Mouse (Mus musculus): Measurements from ENCODE around the gene Vmn1r4. TPM values are rescaled to one million over a fixed set of nuclear protein-coding genes. Genes with fewer than 3 reads are reported as not detected.

Gene Vmn1r4
- polyA plus RNA-seq, 1 experiment from 2014 or later: 0.12 TPM

DNA sequence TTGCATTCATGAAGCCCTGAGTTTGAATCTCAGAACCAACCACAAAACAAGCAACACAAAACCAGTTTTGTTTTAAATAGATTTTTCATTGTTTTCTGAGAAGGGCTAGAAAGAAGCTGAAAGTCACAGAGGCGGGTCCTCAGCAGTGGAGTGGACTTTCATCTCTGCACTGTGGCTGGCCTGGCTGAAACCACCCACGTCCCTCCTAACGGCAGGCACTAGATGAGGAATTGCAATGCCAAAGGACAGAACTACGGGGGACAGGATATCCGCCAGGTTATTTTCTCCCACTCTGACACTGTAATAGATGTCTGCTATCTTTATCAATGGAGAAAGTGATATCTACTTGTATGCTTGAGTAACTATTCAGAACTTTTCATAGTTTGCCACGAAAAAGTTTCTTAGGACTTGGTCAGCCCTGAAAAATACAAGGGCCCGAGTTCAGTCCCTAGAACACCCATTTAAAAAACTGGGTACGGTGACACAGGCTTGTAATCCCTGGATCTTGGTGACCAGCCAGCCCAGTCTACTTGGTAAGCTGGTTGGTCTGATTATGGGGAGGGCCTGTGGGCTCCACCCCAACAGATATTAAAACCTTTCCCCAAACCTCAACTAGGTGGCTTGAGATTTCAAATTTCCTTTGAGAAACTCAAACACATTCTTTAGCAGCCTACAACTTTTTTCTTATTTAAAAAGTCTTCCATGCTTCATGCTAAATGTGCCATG, 17.5 kb upstream of the Vmn1r4 start:
- no peaks in the 10 kb centered on the region for H3K36me3 ChIP-seq (ENCODE audit: insufficient read depth)
- 77% methylated on average over 8 of the region's 8 CpGs for WGBS
- peaks cover 6% of the 10 kb centered on the region for H3K4me1 ChIP-seq (ENCODE audit: insufficient read depth)
- H3K9ac ChIP-seq: no peak overlapping the region
- no peak overlapping the region for H3K4me3 ChIP-seq (ENCODE audit: low read depth, low read length)
- ATAC-seq (ENCODE audit: insufficient read depth): no peak
- TF ChIP-seq CTCF (IDR thresholded peaks at IDR 0.05; ENCODE audit: low read depth): no peak
- DNase-seq: no peak
- no peak overlapping the region for H3K4me2 ChIP-seq
- H3K27me3 ChIP-seq (ENCODE audit: insufficient read depth, low read length): no peaks in the 10 kb centered on the region
- no peaks in the 10 kb centered on the region for H3K9me3 ChIP-seq (ENCODE audit: low read depth, low read length)
- H3K27ac ChIP-seq (ENCODE audit: low read depth): no peak overlapping the region

DNA sequence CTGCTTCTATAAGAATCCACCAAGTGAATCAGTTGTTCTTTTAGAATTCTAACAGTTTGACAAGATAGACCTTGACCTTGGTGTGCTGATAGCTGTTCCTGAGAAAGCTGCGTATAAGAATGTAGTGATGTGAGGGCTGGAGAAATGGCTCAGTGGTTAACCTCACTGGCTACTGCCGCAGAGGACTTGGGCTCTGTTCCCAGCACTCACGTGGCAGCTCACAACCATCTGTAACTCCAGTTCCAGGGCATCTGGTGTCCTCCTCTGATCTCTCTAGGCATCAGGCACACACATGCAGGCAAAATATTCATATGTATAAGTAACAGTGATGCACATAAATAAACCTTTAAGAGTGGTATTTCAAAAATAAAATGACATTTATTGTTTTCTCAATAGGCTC, 15.8 kb upstream of the Vmn1r4 start:
- Histone ChIP-seq H3K9ac (no peak overlapping the region), H3K4me1 (ENCODE audit: insufficient read depth) (peaks cover 4% of the 10 kb centered on the region; the same call in 1 of the 2 replicates), H3K9me3 (ENCODE audit: low read depth, low read length) (no peaks in the 10 kb centered on the region), H3K36me3 (ENCODE audit: insufficient read depth) (no peaks in the 10 kb centered on the region), H3K27me3 (ENCODE audit: insufficient read depth, low read length) (no peaks in the 10 kb centered on the region), H3K4me2 (no peak overlapping the region), H3K4me3 (ENCODE audit: low read depth, low read length) (no peak overlapping the region), H3K27ac (ENCODE audit: low read depth) (no peak overlapping the region)
- no peak for TF ChIP-seq CTCF (IDR thresholded peaks at IDR 0.05; ENCODE audit: low read depth)
- DNase-seq: no peak
- no peak for ATAC-seq (ENCODE audit: insufficient read depth)
- 87% methylated on average over 3 of the region's 3 CpGs for WGBS

DNA sequence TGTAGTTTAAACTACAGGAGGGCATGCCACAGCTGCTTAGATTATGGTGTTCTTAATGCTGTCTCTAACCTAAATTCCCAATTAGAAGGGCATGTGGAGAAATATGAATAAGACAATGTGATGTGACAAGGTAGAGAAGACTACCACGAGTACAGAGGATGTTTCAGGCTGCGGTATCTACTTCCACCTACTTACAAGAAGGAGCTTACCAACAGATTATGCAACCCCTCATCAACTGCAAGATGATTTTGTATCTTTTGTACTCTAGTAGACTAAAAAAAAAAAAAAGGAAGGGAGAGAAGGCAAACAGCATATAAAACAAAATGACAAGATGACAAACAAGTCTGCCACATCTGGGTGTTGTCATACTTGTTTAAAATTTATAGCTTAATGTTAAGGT, 15.4 kb upstream of the Vmn1r4 start:
- 82% methylated on average over 2 of the region's 2 CpGs for WGBS
- Histone ChIP-seq H3K36me3 (ENCODE audit: insufficient read depth) (no peaks in the 10 kb centered on the region), H3K4me2 (no peak overlapping the region), H3K27me3 (ENCODE audit: insufficient read depth, low read length) (no peaks in the 10 kb centered on the region), H3K4me3 (ENCODE audit: low read depth, low read length) (no peak overlapping the region), H3K27ac (ENCODE audit: low read depth) (no peak overlapping the region), H3K9ac (no peak overlapping the region), H3K4me1 (ENCODE audit: insufficient read depth) (peaks cover 4% of the 10 kb centered on the region), H3K9me3 (ENCODE audit: low read depth, low read length) (no peaks in the 10 kb centered on the region)
- TF ChIP-seq CTCF (IDR thresholded peaks at IDR 0.05; ENCODE audit: low read depth): no peak
- ATAC-seq (ENCODE audit: insufficient read depth): no peak
- DNase-seq: no peak

DNA sequence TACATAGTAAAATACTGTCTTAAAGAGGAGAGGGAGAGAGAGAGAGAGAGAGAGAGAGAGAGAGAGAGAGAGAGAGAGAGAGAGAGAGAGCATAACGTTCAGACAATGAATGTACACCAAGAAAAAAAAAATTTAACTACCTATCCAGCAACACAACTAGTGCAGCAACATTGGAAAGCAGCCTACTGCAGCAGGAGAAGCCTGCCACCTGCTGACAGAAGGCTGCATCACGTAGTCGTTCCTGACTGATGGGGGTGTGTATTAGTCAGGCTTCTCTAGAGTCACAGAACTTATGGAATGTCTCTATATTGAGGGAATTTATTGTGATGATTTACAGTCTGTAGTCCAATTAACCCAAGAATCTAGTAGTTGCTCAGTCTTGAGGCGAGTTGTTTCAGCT, 14.9 kb upstream of the Vmn1r4 start:
- peak; percentile 76 for ATAC-seq (ENCODE audit: insufficient read depth)
- TF ChIP-seq CTCF (IDR thresholded peaks at IDR 0.05; ENCODE audit: low read depth): peak; percentile 80
- Histone ChIP-seq H3K9me3 (ENCODE audit: low read depth, low read length) (no peaks in the 10 kb centered on the region), H3K4me3 (ENCODE audit: low read depth, low read length) (no peak overlapping the region), H3K4me2 (no peak overlapping the region), H3K36me3 (ENCODE audit: insufficient read depth) (no peaks in the 10 kb centered on the region), H3K27me3 (ENCODE audit: insufficient read depth, low read length) (no peaks in the 10 kb centered on the region), H3K27ac (ENCODE audit: low read depth) (no peak overlapping the region), H3K9ac (no peak overlapping the region), H3K4me1 (ENCODE audit: insufficient read depth) (peaks cover 7% of the 10 kb centered on the region)
- peak; percentile 81 for DNase-seq
- WGBS: 14% methylated on average over 4 of the region's 4 CpGs

DNA sequence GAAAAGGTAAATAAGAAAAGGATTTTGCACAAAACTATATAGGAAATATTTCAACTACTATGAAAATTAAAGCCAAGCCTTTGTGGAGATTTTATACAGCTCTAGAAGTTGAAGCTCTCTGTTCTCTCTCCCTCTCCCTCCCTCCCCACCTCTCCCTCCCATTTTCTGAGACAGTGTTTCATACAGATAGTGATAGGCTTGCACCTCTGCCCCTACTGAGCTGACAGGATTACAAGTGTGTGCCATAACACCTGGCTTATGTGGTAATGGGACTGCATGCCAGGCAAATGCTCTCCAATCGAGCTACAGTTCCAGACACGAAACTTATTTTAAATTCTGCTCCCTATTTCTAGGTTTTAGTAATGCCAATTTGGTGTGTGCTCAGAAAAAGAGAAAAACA, 12.9 kb upstream of the Vmn1r4 start:
- no peak for ATAC-seq (ENCODE audit: insufficient read depth)
- no peak for TF ChIP-seq CTCF (IDR thresholded peaks at IDR 0.05; ENCODE audit: low read depth)
- Histone ChIP-seq H3K27me3 (ENCODE audit: insufficient read depth, low read length) (no peaks in the 10 kb centered on the region), H3K9ac (no peak overlapping the region), H3K36me3 (ENCODE audit: insufficient read depth) (no peaks in the 10 kb centered on the region), H3K4me3 (ENCODE audit: low read depth, low read length) (no peak overlapping the region), H3K4me2 (no peak overlapping the region), H3K27ac (ENCODE audit: low read depth) (no peak overlapping the region), H3K9me3 (ENCODE audit: low read depth, low read length) (no peaks in the 10 kb centered on the region), H3K4me1 (ENCODE audit: insufficient read depth) (peaks cover 4% of the 10 kb centered on the region; the same call in 1 of the 2 replicates)
- no peak for DNase-seq
- 73% methylated on average over 2 of the region's 2 CpGs for WGBS

DNA sequence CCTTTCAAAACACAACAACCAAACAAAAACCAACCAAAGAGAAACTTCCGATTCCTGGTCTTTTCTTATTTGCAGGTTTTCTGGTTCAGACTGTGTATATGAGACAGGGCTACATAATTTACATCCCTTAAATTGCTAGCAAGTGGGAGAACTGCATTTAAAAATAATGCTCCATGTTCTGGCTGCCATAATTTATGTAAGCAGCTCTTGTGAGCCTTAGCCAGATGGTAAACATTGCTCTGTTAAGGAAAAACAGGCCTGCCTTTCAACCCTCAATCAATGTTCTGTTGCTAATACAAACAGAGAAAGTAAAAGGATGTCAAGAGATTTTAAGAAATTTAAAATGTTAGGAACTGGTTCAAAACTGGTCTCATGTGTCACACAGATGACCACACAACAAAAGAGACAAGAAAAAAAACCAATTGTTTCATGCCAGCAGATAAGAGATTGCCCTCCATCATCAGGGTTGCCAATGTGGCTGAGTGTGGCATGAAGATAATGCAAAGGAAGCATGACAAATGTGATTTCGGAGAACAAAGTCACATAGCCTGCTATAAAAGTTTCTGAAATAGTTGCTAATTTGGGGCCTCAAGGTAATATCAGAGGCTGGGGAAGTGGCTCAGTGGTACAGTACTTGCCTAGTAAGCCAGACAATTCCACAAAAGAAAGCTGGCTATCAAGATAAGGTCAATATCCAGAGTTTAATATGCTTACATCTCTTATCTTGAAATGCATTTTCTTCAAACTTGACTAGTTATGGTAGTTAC, 10.5 kb upstream of the Vmn1r4 start:
- H3K4me1 ChIP-seq (ENCODE audit: insufficient read depth): peaks cover 6% of the 10 kb centered on the region; the same call in 1 of the 2 replicates
- H3K27ac ChIP-seq (ENCODE audit: low read depth): no peak overlapping the region
- H3K4me2 ChIP-seq: no peak overlapping the region
- no peak overlapping the region for H3K9ac ChIP-seq
- DNase-seq: no peak
- TF ChIP-seq CTCF (IDR thresholded peaks at IDR 0.05; ENCODE audit: low read depth): no peak
- H3K4me3 ChIP-seq (ENCODE audit: low read depth, low read length): no peak overlapping the region
- ATAC-seq (ENCODE audit: insufficient read depth): no peak
- H3K36me3 ChIP-seq (ENCODE audit: insufficient read depth): no peaks in the 10 kb centered on the region
- H3K27me3 ChIP-seq (ENCODE audit: insufficient read depth, low read length): no peaks in the 10 kb centered on the region
- 86% methylated on average over 2 of the region's 2 CpGs for WGBS
- H3K9me3 ChIP-seq (ENCODE audit: low read depth, low read length): no peaks in the 10 kb centered on the region

DNA sequence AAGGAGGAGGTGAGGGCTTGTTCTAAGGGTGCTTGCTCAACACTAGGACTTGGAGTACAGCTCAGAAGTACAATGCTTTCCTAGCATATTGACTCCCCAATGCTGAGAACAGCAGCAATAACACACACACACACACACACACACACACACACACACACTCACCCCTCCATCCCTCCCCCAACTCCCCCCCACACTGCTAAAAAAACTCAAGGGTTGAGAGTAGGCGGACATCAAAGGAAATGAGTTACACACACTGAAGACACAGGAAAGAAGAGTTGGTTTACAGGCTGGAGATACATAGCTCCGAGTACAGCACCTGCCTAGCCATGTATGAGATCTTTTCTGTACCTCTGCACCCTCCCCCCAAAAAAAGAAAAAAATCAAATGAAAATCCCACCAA, 7.5 kb upstream of the Vmn1r4 start:
- no peak for TF ChIP-seq CTCF (IDR thresholded peaks at IDR 0.05; ENCODE audit: low read depth)
- H3K9me3 ChIP-seq (ENCODE audit: low read depth, low read length): no peaks in the 10 kb centered on the region
- H3K36me3 ChIP-seq (ENCODE audit: insufficient read depth): no peaks in the 10 kb centered on the region
- no peak overlapping the region for H3K4me3 ChIP-seq (ENCODE audit: low read depth, low read length)
- 76% methylated on average over 2 of the region's 2 CpGs for WGBS
- no peak overlapping the region for H3K27ac ChIP-seq (ENCODE audit: low read depth)
- DNase-seq (no peak), ATAC-seq (ENCODE audit: insufficient read depth) (no peak)
- H3K9ac ChIP-seq: no peak overlapping the region
- no peaks in the 10 kb centered on the region for H3K27me3 ChIP-seq (ENCODE audit: insufficient read depth, low read length)
- peaks cover 6% of the 10 kb centered on the region; the same call in 1 of the 2 replicates for H3K4me1 ChIP-seq (ENCODE audit: insufficient read depth)
- no peak overlapping the region for H3K4me2 ChIP-seq

All from lung, embryonic 14.5 days (tissue).